Mouse (Mus musculus) urinary bladder, postnatal 10 days (tissue): ENCODE measurements around the gene Luzp1.

Experiments used
- DNase-seq: peaks from one replicate; pipeline ENCODE4 v3.0.0; 2022; ENCODE audit warnings: low spot score

Luzp1 gene

DNA sequence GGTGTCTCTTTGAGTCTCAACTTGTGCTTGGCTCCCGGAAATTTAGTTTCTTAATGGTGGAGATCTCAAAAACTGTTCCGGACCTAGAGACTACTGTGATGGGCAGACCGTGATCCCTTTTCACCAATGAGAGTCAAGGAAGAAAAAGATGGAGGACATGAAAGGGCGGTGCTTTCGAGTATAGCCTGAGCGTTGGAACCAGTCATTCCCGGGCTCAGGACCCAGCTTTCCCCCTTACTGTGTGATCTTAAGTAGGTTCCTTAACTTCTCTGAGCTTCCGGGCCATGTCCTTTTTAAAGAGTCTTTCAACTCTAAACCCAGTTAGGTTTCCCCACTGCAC lies 6.8 kb upstream of the Luzp1 start:
- DNase-seq, result no peak

- DNase-seq, result no peak
These were observed 6.1 kb upstream of the Luzp1 start for GRCm38 (mm10) chr4:136463436-136463835.

DNA sequence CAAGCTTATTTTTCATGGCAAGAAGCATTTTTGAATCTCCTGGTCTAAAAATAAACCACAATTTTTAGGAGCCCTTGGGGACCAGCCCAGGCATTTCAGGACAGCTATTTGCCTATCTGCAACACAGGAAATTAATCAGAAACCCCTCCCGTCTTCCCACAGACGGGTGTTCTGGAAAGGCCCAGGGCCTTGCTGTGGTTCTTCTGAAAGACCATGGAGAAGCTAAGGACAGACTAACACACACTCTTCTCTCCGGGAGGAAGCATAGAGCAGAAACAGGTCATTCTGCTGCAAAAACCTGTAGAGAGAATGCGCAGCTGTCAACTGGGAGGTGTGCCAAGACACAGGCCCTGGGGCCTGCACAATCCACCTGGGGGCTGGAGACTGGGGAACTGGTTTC lies 3.3 kb upstream of the Luzp1 start:
- no peak for DNase-seq

DNA sequence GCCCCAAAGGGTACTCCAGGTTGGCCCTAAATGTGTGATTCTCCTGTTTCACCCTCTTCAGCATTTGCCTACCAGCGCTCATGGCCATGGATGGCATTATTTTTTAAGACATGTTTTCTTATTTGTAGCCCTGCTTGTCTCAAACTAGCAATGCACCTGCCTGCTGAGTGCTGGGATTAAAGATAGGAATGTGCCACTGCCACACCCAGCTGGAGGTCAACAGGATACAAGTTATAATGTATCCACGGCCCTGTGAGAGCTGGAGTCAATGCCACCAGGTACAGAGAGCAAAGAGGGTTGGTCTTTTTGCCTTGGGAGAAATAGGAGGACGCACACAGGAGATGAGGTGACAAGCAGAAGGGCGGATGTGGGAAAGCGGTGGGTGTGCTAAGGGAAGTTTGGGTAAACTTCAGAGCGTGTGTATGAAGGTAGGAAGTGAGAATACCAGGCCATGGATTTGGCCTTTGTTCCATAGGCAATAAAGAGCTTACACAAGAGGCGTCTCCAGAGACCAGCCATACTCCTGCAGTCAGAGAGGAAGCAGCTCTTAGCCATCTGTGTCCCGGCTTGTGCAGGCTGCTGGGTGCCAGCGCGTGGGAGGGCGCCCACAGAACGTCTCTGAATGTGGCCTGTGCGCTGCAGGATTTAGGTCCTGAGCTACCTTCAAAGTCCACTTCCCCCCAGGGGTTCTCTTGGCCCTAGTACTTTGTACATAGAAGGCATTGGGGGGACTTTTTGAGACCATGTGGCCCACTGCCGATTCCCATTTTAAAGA lies 821 bp upstream of the Luzp1 start:
- DNase-seq, result no peak

GRCm38 (mm10) chr4:136469941-136470346 lies 383 bp downstream of the Luzp1 start:
- no peak for DNase-seq

GRCm38 (mm10) chr4:136470347-136471071 lies 948 bp downstream of the Luzp1 start:
- no peak for DNase-seq

DNA sequence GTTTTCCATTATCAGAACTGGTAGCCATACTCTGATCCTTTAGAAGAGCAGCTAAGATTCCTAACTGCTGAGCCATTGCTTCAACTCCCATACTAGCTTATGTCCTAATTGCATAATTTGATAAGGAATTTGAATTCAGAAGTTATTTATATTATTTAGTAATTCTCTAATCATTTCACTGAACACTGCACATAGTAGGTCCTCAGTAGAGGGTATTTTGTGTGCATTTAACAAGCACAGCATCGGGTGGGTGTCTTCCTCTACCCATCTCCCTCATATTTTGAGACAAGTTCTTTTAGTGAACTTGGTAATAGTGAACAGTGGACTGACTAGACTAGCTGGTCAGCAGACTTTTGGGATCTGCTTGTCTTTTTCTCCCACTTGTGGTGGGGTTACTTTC lies 7.1 kb downstream of the Luzp1 start:
- no peak for DNase-seq

GRCm38 (mm10) chr4:136486549-136486948 lies 17.0 kb downstream of the Luzp1 start:
- DNase-seq, result no peak

- DNase-seq, result no peak
These were observed 26.4 kb downstream of the Luzp1 start for GRCm38 (mm10) chr4:136495993-136496392.

DNA sequence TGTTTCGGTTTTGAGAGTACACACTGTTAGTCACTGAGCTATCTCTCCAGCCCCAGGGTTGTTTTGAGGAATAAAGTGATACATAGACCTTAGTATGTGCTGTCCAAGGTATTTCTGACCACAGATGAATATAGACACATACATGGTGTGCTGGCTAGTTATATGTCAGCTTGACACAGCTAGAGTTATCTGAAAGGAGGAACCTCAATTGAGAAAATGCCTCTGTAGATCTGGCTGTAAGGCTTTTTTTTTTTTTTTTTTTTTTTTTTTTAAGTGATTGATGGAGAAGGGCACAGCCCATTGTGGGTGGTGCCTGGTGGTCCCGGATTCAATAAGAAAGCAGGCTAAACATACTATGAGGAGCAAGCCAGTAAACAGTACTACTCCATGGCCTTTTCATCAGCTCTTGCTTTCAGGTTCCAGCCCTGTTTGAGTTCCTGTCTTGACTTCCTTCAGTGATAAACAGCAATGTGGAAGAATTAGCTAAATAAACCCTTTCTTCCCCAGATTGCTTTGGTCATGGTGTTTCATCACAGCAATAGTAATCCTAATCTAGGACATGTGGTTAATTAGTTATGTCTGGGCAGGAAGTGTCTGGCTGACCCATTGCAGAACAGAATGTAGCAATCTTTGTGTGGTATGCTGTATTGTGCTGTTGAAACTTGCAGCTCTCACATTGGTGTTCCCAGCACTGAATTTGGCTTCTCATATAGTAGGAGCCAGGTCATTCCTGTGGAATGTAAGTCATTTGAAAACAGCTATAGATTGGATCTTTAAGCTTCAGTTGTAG lies 36.1 kb downstream of the Luzp1 start:
- no peak for DNase-seq

- DNase-seq, result no peak
These were observed 40.3 kb downstream of the Luzp1 start for GRCm38 (mm10) chr4:136509857-136510256.

- no peak for DNase-seq
These were observed 42.1 kb downstream of the Luzp1 start for GRCm38 (mm10) chr4:136511708-136512107.

- DNase-seq, result no peak
These were observed 43.3 kb downstream of the Luzp1 start for GRCm38 (mm10) chr4:136512905-136513304.

GRCm38 (mm10) chr4:136518141-136518540 lies 48.6 kb downstream of the Luzp1 start:
- DNase-seq, result no peak

- DNase-seq, result no peak
These were observed 49.0 kb downstream of the Luzp1 start for GRCm38 (mm10) chr4:136518576-136518975.

GRCm38 (mm10) chr4:136519866-136520265 lies 50.3 kb downstream of the Luzp1 start:
- no peak for DNase-seq

GRCm38 (mm10) chr4:136521898-136522297 lies 52.3 kb downstream of the Luzp1 start:
- DNase-seq, result no peak

GRCm38 (mm10) chr4:136524309-136524708 lies 54.7 kb downstream of the Luzp1 start:
- no peak for DNase-seq

DNA sequence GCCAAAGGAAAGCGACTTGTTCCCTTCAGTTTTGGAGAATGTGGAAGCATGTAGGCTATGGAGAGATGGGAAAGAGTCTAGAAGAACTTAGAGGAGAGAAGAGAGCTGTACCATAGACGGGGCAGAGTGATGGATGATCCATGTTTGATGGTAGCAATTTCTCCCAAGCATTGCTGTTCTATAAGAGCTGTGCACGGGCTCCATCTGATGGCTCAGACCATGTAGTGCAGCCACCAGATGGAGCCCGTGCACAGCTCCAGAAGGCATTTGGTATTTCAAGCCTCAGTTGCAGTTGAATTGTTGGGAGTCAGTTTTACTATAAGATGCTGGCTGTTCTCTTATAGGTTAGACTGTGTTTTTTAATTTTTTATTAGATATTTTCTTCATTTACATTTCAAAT lies 56.9 kb downstream of the Luzp1 start:
- no peak for DNase-seq

DNA sequence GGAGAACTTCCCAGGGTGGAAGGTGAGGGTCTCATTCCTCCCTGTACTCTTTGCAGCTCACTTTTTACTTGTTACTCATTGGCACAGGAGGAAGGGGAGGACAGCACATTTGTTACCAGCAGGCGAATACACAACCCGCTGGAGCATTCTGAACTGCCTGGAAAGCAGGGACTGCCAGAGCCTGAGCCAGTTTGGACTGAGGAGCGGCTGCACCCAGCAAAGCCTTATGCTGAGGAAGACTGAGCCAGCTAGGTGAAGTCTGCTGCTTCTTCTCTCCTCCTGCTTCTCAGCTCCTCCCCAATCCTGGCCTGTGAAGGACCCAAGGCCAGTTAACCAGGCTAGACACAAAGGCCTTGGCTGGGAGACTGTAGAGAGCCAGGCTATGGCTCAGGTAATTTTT lies 75.6 kb downstream of the Luzp1 start:
- DNase-seq, result no peak

GRCm38 (mm10) chr4:136546279-136547045 lies 76.9 kb downstream of the Luzp1 start:
- no peak for DNase-seq

- no peak for DNase-seq
These were observed 78.2 kb downstream of the Luzp1 start for GRCm38 (mm10) chr4:136547721-136548120.
